Mouse (Mus musculus): ENCODE results near the gene Zfp385b.

Zfp385b gene

GRCm38 (mm10) chr2:77790295-77790694 is 29.1 kb downstream of the Zfp385b start:
- no peak for DNase-seq (ENCODE audit: low spot score)

DNA sequence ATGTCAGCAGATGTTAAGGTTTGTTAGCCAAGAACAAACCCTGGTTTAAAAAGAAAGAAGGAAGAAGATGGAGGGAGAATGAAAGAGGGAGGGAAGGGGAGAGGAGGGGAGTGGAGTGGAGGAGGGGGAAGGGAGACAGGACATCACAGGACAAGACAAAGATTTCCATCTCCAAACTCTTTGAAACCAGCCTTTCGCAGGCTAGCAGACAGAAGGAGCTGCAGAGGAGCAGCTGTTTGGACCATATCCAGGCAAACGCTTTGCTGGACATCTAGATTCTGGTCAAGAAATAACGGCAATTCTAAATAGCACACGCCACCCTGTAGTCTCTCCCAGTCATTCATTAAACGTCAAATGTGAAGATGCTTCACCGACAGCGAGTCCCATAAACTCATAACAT is 38.0 kb downstream of the Zfp385b start:
- DNase-seq (ENCODE audit: low spot score): no peak

GRCm38 (mm10) chr2:77777781-77778180 is 41.7 kb downstream of the Zfp385b start:
- no peak for DNase-seq (ENCODE audit: low spot score)

GRCm38 (mm10) chr2:77777047-77777686 is 42.3 kb downstream of the Zfp385b start:
- DNase-seq (ENCODE audit: low spot score): no peak

DNA sequence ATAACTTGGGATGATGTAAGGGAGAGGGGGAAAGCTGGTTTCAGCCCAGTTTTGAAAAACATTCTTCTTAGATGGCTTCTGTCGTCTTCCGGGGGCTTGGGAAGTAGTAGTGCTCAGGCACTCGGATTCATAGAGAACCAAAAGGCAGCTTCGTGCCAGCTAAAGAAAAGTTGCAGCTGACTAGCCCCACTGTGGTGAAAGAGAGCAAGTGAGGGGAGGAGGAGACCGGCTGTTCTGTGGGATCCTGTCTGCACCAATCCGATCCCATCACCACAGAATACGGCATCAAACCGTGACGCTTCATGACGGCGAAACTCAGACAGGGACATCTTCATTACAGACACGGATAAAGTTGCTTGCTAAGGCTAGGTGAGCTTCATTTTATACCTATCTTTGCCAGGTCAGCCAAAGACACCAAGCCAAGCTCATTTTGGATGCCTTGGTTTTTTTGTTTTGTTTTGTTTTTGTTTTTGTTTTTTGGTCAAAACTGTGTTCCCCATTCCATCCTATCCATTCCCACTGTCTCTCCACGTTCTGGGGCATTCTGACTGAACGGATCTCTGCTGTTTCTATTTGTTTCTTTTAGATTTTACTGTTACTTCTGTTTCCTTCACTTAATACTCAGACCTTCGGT is 44.1 kb downstream of the Zfp385b start:
- no peak for DNase-seq (ENCODE audit: low spot score)

- no peak for DNase-seq (ENCODE audit: low spot score)
These were observed 49.3 kb downstream of the Zfp385b start for GRCm38 (mm10) chr2:77770056-77770697.

DNA sequence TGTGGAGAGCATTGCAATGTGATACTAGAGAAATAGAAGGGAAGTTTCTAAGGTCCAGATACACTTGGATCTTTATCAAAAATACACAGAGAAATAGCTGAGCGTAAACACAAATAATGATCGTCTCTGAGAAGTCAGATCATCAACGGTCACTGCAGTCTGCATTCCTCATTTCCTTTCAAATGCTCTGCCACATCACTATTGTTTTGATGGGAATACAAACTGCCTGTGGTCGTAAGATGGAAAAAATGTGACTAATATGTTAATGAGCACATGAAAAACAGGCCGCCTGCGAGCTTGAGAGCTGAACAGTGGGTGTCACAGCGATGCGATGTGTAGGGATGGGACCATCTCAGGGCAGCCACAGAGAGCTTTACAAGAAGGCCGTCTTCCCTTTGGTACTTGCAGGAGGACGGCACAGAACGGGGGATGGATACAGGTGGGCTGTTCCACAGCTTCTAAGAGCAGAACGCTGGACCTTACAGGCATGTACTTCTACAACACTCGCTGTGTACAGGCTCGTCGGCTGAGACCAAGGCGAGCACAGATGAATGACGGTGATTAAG is 51.0 kb downstream of the Zfp385b start:
- DNase-seq (ENCODE audit: low spot score): no peak

GRCm38 (mm10) chr2:77761967-77762366 is 57.5 kb downstream of the Zfp385b start:
- no peak for DNase-seq (ENCODE audit: low spot score)

GRCm38 (mm10) chr2:77758403-77759071 is 60.9 kb downstream of the Zfp385b start:
- DNase-seq (ENCODE audit: low spot score): no peak

- no peak for DNase-seq (ENCODE audit: low spot score)
These were observed 66.9 kb downstream of the Zfp385b start for GRCm38 (mm10) chr2:77752491-77752890.

DNA sequence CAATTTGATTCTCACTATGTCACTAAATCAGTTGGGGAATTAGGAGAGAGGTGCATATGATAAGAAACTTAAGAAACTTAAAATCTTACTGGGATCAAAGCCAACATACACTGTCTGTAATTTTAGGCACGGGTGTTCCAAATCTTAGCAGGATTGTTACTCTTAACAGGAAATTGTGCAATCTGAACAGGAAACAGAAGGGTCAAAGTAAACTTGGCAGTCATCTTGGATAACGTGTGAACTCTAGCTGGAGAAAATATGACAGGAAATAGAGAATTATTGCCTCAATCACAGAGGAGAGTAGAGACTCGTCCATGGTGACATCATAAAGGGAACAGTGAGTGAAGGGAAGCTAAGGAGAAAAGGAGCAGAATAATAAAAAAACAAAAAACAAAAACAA is 69.8 kb downstream of the Zfp385b start:
- no peak for DNase-seq (ENCODE audit: low spot score)

DNA sequence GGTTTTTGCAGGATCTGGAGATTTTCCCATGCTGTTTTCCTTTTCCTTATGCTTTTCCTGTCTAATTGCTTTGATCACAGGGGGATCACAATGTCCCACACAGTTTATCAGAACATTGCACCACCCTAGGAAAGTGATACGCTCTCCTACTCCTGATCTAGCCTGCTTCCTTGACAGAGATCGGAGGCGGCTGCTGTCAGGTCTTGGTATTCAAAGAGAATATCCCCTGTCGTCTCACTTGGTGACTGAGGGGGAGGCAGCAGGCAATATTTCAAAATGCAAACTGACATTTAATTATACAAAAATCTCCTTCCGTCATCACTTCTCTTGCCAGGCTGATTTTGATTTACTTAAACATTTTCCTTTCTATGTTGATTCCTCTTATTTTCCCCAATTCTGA is 73.0 kb downstream of the Zfp385b start:
- DNase-seq (ENCODE audit: low spot score): no peak

GRCm38 (mm10) chr2:77745246-77745645 is 74.2 kb downstream of the Zfp385b start:
- no peak for DNase-seq (ENCODE audit: low spot score)

DNA sequence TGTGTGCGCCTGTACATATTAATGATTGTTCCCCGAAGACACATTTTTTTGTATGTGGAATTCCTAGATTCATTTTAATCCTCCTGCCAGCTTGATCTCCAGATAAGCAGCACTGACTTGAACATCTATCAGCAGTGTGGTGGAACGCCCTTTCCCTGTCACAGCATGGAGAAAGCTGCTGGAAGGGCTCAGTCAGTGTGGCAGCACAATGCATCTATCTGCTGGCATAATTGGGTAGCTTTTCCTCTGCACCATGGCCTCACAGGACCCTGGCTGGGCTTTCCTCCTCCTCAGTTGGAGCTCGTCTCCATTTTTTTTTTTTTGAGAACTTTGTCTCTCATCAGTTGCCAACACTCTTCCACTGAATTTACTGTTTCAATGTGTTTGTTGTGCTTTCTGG is 77.1 kb downstream of the Zfp385b start:
- DNase-seq (ENCODE audit: low spot score): no peak

DNA sequence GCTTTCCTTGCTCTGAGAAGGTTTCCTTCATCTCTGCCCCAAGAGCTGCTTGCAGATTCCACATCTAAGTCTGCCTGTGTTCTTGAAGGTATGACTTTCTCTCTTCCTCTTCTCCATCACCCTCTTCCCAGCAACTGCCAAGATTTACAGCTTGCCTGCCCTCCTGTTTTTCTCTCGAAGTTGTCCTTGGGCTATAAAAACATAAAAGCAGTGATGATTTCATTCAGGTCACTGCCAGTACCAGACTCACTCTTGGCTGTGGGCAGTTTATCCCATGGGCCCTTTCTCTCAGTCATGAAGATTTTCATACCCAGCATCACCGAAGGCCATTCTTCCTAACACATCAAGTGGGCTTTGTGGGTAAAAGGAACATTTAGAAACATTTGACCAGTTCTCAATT is 89.2 kb downstream of the Zfp385b start:
- no peak for DNase-seq (ENCODE audit: low spot score)

- DNase-seq (ENCODE audit: low spot score): no peak
These were observed 92.6 kb downstream of the Zfp385b start for GRCm38 (mm10) chr2:77726798-77727197.

GRCm38 (mm10) chr2:77720806-77721205 is 98.6 kb downstream of the Zfp385b start:
- DNase-seq (ENCODE audit: low spot score): no peak

- DNase-seq (ENCODE audit: low spot score): no peak
These were observed 103.1 kb downstream of the Zfp385b start for GRCm38 (mm10) chr2:77716367-77716766.

- no peak for DNase-seq (ENCODE audit: low spot score)
These were observed 105.6 kb downstream of the Zfp385b start for GRCm38 (mm10) chr2:77713886-77714285.

DNA sequence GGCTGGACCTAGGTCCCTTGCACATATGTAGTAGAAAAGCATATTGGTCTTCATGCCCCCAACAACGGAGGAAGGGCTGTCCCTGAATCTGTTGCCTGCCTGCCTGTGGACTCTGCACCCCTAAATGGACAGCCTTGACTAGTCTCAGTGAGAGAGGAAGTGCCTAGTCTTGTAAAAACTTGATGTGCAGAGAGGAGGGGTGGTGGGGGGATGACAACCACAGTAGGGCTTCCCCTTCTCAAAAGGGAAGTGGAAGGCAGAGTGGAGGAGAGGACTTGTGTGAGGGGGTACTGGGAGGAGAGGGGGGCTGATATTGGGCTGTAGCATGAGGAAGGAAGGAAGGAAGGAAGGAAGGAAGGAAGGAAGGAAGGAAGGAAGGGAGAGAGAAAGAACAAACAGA is 107.7 kb downstream of the Zfp385b start:
- no peak for DNase-seq (ENCODE audit: low spot score)

- no peak for DNase-seq (ENCODE audit: low spot score)
These were observed 110.1 kb downstream of the Zfp385b start for GRCm38 (mm10) chr2:77709206-77709794.

- no peak for DNase-seq (ENCODE audit: low spot score)
These were observed 112.3 kb downstream of the Zfp385b start for GRCm38 (mm10) chr2:77707138-77707537.
